Mouse (Mus musculus): ENCODE results near the gene Olfr301.

DNA sequence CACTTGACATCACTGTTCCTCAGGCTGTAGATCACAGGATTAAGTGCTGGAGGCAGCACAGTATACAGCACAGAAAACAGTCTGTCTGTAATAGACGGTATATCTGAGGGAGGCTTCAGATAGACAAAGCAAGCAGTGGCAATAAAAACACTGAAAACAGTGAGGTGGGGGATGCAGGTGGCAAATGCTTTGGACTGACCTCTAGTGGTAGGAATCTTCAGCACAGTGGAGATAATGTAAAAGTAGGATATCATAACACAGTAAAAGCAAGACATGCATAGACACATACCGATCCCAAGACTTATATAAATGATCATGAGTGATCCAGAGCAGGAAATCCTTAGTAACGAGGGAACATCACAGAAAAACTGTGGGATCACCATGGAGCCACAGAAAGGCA, 17.9 kb upstream of the Olfr301 start:
- no peak for TF ChIP-seq POLR2A (IDR thresholded peaks at IDR 0.05; ENCODE audit: low read depth, low read length)
- no peak for TF ChIP-seq CTCF (IDR thresholded peaks at IDR 0.05; ENCODE audit: extremely low read depth, insufficient read length, insufficient replicate concordance, low read depth, low read length)

Data from small intestine, adult 2 months (tissue).